In the genomic region with DNA sequence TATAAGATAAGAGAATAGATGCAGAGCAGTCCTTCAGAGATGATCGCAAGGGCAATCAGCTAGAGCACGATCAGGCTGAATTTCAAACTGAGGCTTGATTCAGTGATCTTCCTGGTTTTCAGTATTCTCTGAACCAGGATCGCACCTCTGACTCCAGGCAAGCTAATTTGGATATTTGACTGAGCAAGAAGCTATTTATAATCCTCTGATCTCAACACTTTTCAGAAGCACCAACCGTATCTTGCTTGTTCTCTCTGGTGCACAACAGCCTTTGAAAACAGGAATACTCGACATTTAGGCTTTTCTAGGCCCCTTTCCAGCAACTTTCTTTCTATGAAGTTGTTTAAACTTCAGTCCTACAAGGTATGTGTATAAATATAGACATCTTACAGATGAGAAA, we compare ENCODE assay signal across 16 mouse cellular contexts.
"Had no signal": no experiment of that assay in that cellular context is flagged by ENCODE, and none has a peak within 500 bp of the region (broad histone marks: within the 10 kb centered on the region; RNA-seq: fewer than 3 reads in every experiment).

No protein-coding gene starts in this region.

- H3K27me3 ChIP-seq: kidney, embryonic 15.5 days; limb, embryonic 12.5 days; liver, embryonic 13.5 days; lung, embryonic 15.5 days; megakaryocyte, embryonic 14.5 days; midbrain, embryonic 15.5 days; neural tube, embryonic 12.5 days had no signal

- H3K36me3 ChIP-seq: kidney, embryonic 15.5 days; limb, embryonic 12.5 days; liver, embryonic 13.5 days; lung, embryonic 15.5 days; midbrain, embryonic 15.5 days; neural tube, embryonic 12.5 days had no signal

- H3K4me3 ChIP-seq: kidney, embryonic 15.5 days; limb, embryonic 12.5 days; liver, embryonic 13.5 days; lung, embryonic 15.5 days; megakaryocyte, embryonic 14.5 days; midbrain, embryonic 15.5 days; neural tube, embryonic 12.5 days had no signal

- ATAC-seq: liver, postnatal 0 days; midbrain, embryonic 15.5 days had no signal

- H3K9me3 ChIP-seq: kidney, embryonic 15.5 days; limb, embryonic 12.5 days; liver, embryonic 13.5 days; lung, embryonic 15.5 days; midbrain, embryonic 15.5 days; neural tube, embryonic 12.5 days had no signal

- DNase-seq: kidney, postnatal 14 days; liver; liver, embryonic 13.5 days; liver, postnatal 0 days; lung, postnatal 14 days; thymus, adult 18-20 months; thymus, postnatal 14 days had no signal

- H3K27ac ChIP-seq: kidney, embryonic 15.5 days; limb, embryonic 12.5 days; liver, embryonic 13.5 days; lung, embryonic 15.5 days; macrophage; midbrain, embryonic 15.5 days; neural tube, embryonic 12.5 days; stomach, postnatal 0 days had no signal

- H3K4me2 ChIP-seq: kidney, embryonic 15.5 days; limb, embryonic 12.5 days; liver, embryonic 13.5 days; lung, embryonic 15.5 days; midbrain, embryonic 11.5 days; midbrain, embryonic 15.5 days; neural tube, embryonic 12.5 days had no signal

- H3K9ac ChIP-seq: kidney, embryonic 15.5 days; limb, embryonic 12.5 days; liver, embryonic 13.5 days; liver, postnatal 0 days; lung, embryonic 15.5 days; midbrain, embryonic 15.5 days; neural tube, embryonic 12.5 days had no signal

- H3K4me1 ChIP-seq: kidney, embryonic 15.5 days; limb, embryonic 12.5 days; liver, embryonic 13.5 days; lung, embryonic 15.5 days; megakaryocyte, embryonic 14.5 days; midbrain, embryonic 15.5 days; neural tube, embryonic 12.5 days had no signal
